Mouse (Mus musculus): ENCODE data around the gene Kcnk7.

Kcnk7 gene

DNA sequence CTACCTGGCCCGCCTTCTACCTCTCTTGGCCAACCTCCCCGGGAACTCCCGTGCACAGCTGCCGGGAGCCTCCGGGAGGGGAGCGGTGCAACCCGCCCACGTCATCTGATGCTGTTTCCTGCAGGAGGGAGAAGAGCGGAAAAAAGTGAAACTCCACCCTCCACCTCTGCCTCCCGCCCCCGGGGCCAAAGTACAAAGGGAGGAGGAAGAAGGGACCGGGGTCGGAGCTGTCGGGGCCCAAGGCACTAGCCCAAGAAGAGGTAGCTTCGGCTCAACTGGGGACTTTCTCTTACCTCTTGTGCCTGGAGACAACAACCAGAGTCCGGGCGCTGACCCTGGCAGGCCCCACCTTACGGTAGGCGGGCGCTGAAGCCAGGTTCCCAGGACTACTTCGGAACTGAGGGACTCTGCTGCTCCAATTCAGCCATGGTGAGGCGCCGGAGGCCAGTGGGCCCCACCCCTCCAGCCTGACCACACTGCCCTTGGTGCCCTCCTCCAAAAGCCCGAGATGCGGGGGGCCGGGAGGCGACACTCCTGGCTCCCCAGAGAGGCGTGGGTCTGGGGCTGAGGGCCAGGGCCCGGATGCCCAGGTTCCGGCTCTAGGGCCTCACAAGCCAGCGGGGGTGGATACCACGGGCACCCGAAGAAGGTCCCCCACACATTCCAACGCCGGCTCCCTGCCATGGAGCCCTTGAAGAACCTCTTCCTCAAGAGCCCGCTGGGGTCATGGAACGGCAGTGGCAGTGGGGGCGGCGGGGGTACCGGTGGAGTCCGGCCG lies 14.4 kb upstream of the Kcnk7 start:
- DNase-seq (ENCODE audit: low read depth, low spot score), result peak; percentile 54

DNA sequence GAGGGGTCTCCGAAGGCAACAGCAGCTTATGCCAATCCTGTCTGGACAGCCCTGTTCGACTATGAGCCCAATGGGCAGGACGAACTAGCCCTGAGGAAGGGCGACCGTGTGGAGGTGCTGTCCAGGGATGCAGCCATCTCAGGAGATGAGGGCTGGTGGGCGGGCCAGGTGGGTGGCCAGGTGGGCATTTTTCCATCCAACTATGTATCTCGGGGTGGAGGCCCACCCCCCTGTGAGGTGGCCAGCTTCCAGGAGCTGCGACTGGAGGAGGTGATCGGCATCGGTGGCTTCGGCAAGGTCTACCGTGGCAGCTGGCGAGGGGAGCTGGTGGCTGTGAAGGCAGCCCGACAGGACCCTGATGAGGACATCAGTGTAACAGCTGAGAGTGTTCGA lies 13.8 kb upstream of the Kcnk7 start:
- DNase-seq (ENCODE audit: low read depth, low spot score), result no peak

DNA sequence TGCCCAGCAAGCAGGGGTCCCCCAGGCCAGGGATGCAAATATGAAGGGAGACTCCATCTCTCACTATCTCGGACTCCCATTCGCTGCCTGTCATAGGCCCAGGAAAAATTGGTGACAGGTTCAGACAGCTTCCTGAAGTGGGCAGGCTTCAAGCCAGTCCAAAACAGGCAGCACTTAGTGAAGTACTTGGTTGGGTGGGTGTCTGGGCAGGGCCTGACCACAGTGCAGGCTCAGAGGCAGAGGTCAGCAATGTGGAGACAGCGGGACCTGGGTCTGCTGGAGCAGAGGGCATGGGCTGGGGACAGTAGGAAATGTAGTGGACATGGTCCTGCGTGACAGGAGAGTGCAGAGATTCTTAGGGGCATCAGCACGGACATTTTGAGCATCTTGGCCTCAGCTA lies 12.6 kb upstream of the Kcnk7 start:
- no peak for DNase-seq (ENCODE audit: low read depth, low spot score)

DNA sequence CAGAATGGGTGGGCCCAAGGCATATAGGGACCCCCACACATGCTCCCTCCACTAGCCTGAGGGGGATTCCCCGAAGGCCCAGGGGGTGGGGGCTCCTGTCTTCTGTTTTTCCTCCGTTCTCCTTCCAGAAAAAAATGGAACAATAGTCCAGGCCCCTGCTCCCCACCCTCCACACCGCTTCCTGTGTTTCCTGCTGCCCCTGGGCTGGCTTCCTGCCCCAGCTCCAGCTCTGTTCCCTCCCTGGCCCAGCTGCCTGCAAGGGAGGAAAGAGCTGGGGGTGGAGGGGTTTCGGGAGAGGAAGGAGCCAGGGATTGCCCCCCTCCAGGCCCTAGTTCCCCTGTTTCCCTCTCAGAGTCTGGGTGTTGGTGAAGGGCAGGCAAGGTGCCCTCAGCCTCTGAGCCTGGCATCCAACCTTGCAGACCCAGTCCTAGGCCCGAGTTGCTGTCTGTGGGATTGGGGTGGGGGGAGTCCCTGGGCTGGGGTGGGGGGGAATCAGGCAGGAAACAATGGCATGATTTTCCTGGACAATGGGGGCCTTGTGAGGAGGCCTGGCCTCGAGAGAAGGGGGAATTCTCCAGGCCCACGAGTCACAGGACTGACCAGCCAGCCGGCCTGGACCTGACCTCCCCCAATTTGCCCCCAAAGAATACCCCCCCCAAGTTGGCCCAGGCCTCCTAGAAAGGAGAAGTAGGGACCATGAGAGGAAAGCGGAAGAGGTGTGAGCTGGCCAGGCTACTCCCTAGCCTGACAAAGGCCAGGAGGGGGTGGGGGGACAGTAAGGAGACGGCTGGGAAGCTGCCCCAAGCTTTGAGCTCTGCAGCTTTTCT lies 11.9 kb upstream of the Kcnk7 start:
- no peak for DNase-seq (ENCODE audit: low read depth, low spot score)

DNA sequence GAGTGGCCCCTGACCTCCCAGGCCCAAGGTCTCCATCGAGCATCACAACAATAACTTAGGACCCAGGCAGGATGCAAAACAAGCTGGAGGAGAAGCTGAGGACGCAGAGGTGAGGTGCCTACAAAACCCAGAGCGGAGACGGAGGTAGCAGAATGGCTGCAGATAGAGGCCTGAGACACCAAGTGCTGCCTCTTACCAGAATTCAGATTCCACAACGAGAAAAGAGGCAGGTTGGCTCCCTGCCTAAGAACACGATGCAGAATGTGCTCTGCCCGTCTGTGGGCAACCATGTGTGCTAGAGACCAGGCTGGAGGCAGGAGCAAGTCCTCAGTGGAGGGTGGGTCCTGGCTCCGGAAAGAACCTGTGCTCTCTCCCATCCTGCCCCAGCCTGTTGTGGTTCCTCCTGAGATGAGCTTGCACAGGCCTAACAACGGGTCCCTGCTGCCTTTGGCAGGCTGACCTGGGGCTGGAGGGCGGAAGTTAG lies 11.2 kb upstream of the Kcnk7 start:
- no peak for DNase-seq (ENCODE audit: low read depth, low spot score)

DNA sequence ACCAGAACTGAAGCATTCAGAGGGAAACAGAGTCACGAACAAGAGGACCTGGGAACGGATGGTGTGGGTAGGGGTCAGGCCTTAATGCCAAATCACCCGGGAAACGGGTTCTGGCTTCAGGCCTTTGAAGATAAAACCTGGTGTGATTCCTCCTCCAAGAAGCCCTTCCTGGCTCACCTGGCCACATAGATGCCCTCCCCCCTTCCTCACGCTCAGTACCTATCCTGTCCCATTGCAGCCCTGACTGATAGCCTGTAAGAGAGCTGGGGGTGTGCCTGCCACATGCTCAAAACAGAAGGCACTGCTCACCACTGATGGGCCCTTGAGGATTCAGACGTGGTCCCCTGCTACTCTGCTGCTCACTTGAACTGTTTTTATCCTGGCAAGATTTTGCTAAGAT lies 10.4 kb upstream of the Kcnk7 start:
- no peak for DNase-seq (ENCODE audit: low read depth, low spot score)

DNA sequence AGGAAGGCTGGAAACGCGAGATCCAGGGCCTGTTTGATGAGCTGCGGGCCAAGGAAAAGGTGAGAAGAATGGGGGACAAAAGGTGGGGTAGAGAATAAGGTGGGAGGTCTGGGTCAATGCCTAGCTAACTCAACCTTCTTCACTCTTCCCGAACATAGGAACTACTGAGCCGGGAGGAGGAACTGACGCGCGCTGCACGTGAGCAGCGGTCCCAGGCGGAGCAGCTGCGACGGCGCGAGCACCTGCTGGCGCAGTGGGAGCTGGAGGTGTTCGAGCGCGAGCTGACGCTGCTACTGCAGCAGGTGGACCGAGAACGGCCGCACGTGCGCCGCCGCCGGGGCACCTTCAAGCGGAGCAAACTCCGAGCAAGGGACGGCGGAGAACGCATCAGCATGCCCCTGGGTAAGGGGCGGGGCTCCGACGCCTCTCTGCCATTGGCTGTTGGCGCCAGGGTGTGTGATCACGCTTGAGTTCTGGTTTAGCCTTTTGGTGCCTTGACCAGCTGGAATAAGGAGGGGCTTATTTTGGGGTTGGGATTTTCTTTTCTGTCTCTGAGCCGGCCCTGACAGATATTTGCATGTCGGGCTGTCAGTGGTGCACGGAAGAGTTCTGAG lies 8.2 kb upstream of the Kcnk7 start:
- peak; percentile 19 for DNase-seq (ENCODE audit: low read depth, low spot score)

DNA sequence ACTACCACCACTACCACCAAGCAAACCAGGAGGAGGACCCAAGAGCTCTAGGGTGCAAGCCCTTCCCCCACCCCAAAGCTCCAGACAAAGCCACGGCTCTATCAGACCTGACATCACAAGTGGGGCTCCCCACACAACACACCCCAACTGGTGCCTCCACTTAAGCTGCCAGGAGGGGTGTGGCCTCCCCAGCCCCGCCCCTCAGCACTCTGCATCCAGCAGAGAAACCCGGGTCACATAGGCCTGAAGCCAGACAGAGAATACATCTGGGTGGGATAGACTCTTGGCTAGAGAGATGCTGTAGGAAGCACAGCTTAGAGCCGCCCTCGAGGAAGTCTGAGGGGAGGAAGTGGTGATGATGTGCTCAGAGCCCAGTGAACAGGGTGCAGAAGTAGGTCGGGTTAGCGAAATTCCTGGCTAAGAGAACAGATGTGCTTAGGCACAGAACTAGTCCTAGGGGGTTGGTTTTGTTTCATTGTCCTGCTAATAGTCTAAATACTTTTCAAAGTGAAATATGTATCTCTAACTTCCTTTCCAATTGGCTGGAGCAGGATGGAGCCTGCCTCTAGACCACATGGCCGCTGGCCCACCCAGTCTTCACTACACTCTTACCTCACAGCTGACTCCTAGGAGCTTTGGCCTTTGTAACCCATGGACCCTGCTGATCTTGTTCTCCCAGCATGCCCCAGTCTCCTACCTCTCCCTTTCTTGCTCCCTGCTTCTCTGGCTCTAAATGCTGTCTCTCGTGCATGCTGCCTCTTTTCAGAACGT lies 819 bp downstream of the Kcnk7 start:
- no peak for DNase-seq (ENCODE audit: low read depth, low spot score)

DNA sequence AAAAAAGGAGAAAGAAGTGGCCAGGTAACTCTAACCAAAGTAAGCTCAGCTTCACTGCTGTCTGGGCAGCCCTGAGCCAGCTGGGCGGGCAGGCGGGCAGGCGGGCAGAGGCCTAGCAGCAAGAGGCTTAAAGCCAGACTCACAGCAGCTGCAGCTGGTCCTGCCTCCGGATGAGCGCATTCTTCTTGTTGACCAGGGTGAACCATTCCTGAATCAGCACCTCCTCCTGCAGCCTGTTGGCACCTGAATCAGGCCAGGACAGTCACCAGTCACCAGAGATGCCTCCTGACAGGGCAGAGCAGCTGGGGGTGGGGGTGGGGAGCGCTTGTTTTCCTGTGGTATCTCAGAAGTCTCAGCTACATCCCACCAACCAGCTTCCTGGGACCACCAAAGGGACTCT lies 5.9 kb downstream of the Kcnk7 start:
- DNase-seq (ENCODE audit: low read depth, low spot score), result no peak

DNA sequence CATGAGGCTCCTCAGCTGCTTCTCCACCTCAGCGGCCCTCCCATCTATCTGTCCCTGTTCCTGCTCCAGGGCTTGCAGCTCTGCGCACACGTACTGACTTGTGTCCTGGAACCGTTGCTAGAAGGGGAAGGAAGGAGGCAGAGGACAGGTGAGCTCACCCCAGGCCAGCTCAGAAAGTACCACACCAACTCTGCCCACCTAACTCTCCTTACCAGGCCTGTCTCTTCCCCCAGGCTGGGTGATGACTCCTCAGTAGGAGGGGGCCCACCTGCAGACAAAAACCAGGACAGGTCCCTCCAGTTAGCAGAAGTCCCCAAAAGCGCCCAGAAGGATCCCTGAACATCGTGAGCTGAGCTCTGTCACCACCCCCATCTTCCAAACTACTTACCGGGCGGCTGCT lies 6.4 kb downstream of the Kcnk7 start:
- no peak for DNase-seq (ENCODE audit: low read depth, low spot score)

DNA sequence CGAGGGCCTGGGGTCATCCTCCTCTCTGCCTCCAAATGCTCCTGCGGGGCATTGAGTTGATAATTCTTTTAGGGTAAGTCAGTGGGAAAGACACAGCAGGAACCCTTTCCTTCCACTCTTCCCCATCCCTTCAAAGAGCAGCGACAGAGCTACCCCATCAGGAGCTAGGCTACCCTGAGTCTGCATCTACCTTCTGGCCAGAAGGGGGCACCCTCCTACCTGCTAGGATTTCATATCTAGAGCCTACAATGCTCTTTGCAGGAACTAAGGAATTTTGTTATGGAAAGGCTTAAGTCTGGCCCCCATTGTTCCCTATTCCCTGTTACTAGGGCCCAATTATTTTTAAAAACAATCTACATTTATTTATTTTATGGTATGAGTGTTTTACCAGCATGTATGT lies 7.1 kb downstream of the Kcnk7 start:
- DNase-seq (ENCODE audit: low read depth, low spot score), result no peak

DNA sequence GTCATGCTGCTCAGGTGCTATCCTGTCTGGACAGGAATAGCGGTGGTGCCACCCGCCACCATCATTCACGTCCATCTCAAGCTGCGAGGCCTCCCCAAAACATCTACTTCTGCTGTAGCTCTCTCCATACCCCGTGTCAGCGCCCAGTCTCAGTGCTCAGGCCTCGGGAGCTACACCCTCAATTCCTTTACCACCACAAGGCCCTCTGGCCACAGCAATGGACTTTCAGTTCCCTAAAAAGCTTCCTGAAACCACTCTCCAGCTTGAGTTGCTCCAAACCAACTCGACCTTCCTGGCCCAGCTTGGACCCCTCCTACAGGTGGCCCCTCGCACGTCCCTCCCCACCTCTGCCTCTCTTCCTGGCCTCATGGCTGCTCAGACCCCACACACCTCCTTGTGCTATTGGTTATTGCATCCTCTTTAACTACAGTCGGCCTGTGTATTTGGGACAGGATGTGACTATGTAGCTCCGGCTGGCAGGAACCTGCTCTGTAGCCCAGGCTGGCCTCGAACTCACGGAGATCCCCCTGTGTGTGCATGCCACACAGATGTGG lies 7.8 kb downstream of the Kcnk7 start:
- no peak for DNase-seq (ENCODE audit: low read depth, low spot score)

DNA sequence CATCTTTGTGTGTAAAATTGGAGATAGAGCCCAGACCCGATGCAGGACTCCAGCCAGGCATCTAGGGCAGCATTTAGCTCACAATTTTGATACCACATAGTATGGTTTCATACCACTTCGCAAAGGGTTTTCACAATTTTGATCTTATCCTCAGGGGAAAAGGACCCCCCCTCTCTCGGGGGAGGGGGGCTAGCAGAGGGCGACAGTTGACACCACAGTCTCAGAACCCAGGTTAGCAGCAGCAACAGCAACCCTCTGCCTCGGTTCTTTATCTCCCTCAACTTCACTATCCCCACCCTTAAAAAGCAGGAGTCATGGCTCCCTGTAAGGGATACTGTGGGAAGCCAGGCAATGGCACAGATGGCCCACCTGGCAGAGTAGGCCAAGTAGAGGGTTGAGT lies 9.1 kb downstream of the Kcnk7 start:
- DNase-seq (ENCODE audit: low read depth, low spot score), result no peak

DNA sequence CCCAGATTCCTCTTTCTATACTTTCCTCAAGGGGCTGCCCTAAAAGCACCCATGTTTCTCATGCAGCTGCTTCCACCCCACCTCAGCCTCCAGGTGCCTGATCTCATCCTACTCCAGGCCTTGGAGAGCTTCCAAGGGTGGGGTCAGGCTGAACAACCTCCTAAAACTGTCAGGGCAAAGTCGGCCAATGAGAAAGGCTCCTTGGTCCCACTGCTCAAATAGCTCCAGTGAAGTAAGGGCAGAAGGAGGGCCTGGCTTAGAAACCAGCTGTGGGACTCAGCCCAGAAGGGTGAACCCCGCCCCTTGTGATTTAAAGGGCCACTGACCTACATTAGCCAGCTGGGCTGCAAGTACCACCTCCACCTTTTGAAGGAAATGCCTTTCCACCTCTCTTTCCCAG lies 9.6 kb downstream of the Kcnk7 start:
- no peak for DNase-seq (ENCODE audit: low read depth, low spot score)

DNA sequence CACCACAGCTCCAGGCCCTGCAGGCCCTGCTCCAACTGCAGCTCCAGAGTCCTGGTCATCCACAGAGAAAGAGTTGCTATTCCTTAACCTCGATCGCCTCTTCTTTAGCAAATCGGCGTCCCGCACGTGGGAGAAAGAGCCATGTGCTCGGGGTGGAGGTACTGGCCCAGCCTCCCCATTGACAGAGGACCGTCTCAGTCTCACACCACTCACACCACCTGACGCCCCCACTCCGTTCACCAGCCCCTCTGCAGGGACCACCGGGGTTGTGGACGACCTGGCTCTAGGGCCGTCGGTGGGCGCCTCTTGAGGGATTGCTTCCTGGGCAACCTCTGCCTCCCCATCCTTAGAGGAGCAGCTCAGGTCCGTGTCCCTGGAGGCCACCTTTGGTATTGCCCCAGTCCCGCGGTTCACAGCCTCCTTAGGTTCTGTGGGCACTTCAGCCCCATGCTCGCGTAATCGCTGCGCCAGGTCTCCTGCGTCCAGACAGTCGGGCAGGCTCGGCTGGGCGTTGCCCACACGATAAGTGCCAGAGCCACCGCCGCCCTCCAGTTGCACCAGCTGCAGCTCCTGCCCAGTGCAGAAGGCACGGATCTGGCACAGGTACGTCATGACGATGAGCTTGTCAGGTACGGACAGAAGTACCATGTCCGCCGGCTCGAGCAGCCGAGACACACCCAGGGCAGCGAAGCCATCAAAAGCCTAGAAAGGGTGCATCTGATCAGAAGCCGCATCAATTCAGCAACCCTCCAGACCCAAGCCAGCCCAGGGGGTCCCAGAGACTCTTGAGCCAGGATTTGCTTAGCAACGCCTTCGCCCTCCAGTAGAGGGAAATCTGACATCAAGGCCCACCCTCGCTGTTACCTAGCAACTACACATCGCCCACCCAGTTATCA lies 11.9 kb downstream of the Kcnk7 start:
- no peak for DNase-seq (ENCODE audit: low read depth, low spot score)

DNA sequence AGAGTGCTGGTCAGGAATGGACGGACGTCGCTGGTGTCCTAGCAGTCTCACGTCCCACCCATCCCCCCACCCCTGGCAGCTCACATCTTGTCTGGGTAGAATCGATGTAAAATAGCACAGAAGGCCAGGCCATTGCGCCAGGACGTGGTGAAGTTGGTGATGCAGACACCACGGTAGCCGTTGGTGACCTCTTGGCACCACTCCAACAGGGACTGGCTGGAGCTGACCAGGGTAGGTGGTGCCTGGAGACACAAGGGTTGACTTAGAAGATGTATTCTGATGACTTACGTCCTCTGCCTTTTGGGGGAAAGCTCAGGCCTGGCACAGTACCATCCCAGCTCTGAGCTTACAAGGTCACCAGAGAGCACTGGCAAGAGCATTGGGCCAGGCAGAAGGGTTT lies 12.8 kb downstream of the Kcnk7 start:
- no peak for DNase-seq (ENCODE audit: low read depth, low spot score)

DNA sequence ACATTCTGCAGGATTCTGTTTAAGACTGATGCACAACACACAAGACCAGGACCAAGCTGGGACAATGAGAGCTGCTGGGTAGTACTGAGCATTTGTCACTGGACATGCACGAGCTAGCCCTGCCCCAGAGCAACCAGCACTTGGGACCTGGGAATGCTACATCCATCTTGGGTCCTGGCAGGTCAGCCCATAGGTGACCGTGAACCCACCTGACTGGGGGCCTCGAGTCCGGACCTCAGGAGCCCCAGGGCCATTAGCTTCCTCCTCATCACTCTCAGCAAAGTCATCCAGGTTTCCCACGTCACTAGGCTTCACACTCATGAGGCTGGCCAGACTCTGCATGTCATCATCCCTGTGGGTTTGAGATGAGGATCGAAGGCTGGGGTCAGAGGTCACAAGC lies 17.1 kb downstream of the Kcnk7 start:
- DNase-seq (ENCODE audit: low read depth, low spot score), result no peak

DNA sequence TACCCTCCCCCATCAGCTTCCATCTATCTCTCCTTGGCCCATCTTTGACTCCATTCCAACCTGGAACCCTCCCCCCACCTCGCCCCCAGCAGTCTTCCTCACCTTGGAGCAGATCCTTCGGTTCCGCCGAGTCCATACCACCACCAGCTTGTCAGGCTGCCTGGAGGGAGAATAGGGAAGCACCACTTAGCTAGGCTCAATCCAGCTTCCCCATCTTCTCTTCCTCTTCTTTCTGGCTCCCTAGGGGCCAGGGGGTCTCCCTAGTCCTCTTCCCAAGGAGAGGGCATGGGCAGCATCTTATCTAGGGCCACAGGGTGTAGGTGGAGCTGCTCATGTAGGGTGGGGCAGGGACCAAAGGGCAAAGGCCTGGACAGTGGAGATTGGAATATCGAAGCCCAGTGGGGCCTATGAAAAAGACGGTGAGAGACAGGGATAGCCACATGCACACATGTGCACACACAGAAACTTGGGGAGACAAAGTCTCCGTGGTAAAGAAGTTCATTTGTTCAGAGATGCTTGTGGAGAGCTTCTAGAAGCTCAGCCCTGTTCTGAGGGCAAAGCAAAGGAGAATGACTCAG lies 18.8 kb downstream of the Kcnk7 start:
- no peak for DNase-seq (ENCODE audit: low read depth, low spot score)

DNA sequence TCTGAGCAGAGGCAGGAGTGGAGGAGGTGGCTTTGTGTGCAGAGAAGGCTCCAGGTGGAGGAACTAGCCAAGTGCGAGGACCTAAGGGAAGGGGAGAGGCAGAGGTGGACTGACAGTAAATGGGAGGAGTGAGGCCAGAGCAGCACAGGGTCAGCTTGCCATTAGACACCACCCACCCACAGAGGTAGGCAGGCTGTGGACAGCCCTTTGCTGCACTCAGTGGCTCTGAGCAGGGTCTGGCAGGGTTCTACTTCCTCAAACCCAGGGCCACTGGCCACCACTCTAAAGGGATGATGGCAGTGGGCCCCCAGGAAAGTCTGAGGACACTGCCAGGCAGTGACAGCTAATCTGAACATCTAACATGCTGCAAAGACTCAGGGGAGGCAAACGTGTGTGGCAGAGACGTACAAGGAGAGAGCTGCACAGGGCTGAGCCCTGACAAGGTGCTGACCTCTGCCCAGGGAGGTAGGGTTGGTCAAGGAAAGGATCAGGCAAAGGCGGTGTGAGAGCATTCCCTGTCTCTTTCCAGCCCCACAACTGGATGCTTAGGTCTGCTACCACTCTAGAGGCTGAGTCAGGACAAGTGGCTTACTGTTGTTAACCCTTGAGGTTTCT lies 19.9 kb downstream of the Kcnk7 start:
- no peak for DNase-seq (ENCODE audit: low read depth, low spot score)

DNA sequence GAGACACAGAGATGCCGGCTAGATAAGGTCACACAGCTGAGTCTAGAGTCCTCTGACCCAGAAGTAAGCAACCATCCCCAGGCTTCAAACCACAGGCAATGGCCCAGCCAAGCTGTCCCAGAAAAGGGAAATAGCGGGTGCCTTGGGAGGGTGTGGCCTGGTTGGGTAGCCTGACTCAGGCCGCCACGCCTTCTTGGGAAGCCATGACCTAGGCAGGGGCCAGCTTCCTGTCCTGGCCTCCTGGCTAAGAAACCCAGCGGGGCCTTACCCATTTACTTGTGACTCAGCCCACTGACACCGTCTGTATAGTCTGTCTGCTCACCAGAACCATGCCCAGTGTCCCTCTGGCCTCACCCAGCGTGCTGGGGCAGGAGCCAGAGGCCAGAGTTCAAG lies 20.4 kb downstream of the Kcnk7 start:
- no peak for DNase-seq (ENCODE audit: low read depth, low spot score)
